Mouse (Mus musculus) intestine, embryonic 15.5 days (tissue): ENCODE measurements around the gene Tmem39b. TPM values are rescaled to one million over a fixed set of nuclear protein-coding genes. Genes with fewer than 3 reads are reported as not detected.
A peak's percentile ranks its signal among the peaks of the same experiment; 100 is the strongest.

Experiments used
- ATAC-seq: fragments of 200-750 bp; cut with Nextera tagmentation; 2 replicates; pipeline ENCODE4 v1.8.0; 2017; ENCODE audit warnings: moderate TSS enrichment, moderate library complexity
- H3K27ac ChIP-seq: fragments of 300-500 bp; sonication (generic); 2 replicates; pipeline ENCODE4 v1.5.1; 2015; ENCODE audit warnings: mild to moderate bottlenecking, inconsistent platforms
- H3K27me3 ChIP-seq: fragments of 300-500 bp; sonication (generic); replicated peaks from 2 replicates; pipeline ENCODE4 v1.6.1; 2015; ENCODE audit warnings: inconsistent platforms
- H3K36me3 ChIP-seq: fragments of 300-500 bp; sonication (generic); 2 replicates; pipeline ENCODE4 v1.6.1; 2015; ENCODE audit warnings: inconsistent platforms
- H3K4me1 ChIP-seq: fragments of 300-500 bp; sonication (generic); replicated peaks from 2 replicates; pipeline ENCODE4 v1.6.1; 2015; ENCODE audit warnings: inconsistent platforms
- H3K4me2 ChIP-seq: fragments of 300-500 bp; sonication (generic); replicated peaks from 2 replicates; pipeline ENCODE4 v1.6.1; 2015; ENCODE audit warnings: mild to moderate bottlenecking, inconsistent platforms
- H3K4me3 ChIP-seq: fragments of 300-500 bp; sonication (generic); replicated peaks from 2 replicates; pipeline ENCODE4 v1.5.1; 2015; ENCODE audit warnings: inconsistent platforms
- H3K9ac ChIP-seq: fragments of 300-500 bp; sonication (generic); 2 replicates; pipeline ENCODE4 v1.6.1; 2015; ENCODE audit warnings: inconsistent platforms
- H3K9me3 ChIP-seq: fragments of 300-500 bp; sonication (generic); 2 replicates; pipeline ENCODE4 v1.6.1; 2016; ENCODE audit warnings: inconsistent platforms
- WGBS: fragments of 180-500 bp; shearing (Covaris S2); methylation state at CpG from one replicate; pipeline ENCODE4 v1.1.7; 2015; 5-methylcytosine and 5-hydroxymethylcytosine counted together
- polyA plus RNA-seq: library from polyadenylated mRNA; unstranded; fragments of >200 nt; fragmentation: Nextera tagmentation; extraction: Ambion mirVana; gene quantifications from 2 replicates; pipeline ENCODE4 v1.2.1, GENCODE M21; 2015

Gene Tmem39b
- polyA plus RNA-seq, 1 experiment from 2014 or later, result 9.4 TPM

DNA sequence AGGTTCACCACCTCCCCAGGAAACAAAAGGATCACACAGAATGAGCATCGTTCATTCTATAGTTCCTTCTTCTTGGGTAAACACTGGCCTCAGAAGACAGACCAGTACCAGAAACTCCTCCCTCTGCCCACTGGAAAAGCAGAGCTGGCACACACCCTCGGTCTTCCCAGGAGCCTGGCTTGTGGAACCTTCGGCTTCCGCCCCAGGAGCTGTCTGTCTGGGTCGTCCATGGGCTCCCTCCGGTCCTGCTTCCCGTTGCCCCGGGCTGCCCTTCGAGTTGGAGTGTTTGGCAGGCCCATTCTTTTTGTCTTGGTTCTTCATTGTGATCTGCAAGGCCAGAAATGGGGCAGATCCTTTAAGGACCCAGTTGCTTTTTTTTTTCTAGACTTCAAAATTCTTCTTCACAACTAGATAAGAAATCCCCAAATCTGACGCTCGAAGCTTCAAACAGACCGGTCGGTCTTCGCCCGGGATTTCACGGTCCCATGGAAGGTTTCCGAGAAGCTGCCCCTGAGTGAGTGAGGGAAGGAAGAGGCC lies 56.5 kb downstream of the Tmem39b start:
- WGBS, result 2% methylated on average over 17 of the region's 17 CpGs
- Histone ChIP-seq H3K9ac (peak overlapping the region; percentile 60), H3K9me3 (no peaks in the 10 kb centered on the region), H3K27me3 (no peaks in the 10 kb centered on the region), H3K36me3 (peaks cover 16% of the 10 kb centered on the region), H3K27ac (peak overlapping the region; percentile 94), H3K4me3 (peak overlapping the region; percentile 69), H3K4me2 (peak overlapping the region; percentile 69), H3K4me1 (peaks cover 11% of the 10 kb centered on the region)
- ATAC-seq, result peak; percentile 44

DNA sequence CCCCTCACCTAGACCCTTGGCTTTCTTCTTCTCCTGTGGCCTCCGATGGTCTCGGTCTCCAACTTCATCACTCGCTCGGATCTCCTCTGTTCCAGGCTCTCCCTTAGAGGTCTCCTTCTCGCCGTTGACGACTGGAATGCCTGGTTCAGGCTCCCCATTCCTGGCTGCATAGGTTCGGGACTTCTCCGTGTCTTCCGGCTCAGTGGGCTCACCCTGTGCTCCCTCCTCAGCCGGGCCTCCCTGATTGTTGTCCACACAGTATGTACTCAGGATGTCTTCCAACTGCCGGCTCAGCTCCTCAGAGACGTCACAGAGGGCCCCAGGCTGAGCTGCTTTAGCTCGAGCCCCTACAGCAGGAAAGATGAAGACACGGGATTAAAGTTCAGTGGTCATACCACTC lies 57.4 kb downstream of the Tmem39b start:
- Histone ChIP-seq H3K4me2 (peak overlapping the region; percentile 69), H3K27me3 (no peaks in the 10 kb centered on the region), H3K9ac (no peak overlapping the region), H3K4me3 (no peak overlapping the region), H3K36me3 (peaks cover 25% of the 10 kb centered on the region), H3K4me1 (peaks cover 11% of the 10 kb centered on the region), H3K9me3 (no peaks in the 10 kb centered on the region), H3K27ac (no peak overlapping the region)
- ATAC-seq, result no peak
- 85% methylated on average over 15 of the region's 15 CpGs for WGBS

GRCm38 (mm10) chr4:129633852-129634251 lies 62.8 kb downstream of the Tmem39b start:
- Histone ChIP-seq H3K9me3 (no peaks in the 10 kb centered on the region), H3K27ac (no peak overlapping the region), H3K9ac (no peak overlapping the region), H3K4me2 (no peak overlapping the region), H3K4me1 (peaks cover 1% of the 10 kb centered on the region; the same call in 1 of the 2 replicates), H3K36me3 (peaks cover 62% of the 10 kb centered on the region), H3K4me3 (no peak overlapping the region), H3K27me3 (no peaks in the 10 kb centered on the region)
- ATAC-seq, result no peak
- 81% methylated on average over 6 of the region's 6 CpGs for WGBS

DNA sequence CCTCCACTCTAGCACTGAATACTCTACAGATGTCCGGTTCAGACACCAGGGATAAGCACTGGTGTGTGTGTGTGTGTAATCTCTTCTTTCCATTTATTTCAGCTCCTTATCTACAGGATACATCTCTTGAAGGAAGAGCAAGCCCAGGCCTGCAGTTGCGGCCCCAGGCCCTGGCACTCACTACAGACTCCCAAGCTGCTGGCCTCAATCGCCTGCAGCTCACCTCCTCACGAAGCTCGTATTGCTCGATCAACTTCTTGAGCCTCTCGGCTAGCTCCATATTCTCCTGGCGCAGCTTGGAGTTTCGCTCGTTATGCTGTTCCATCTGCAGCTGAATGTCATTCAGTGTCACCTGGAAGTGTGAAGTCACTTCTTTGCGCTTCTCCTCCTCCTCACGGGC lies 64.8 kb downstream of the Tmem39b start:
- Histone ChIP-seq H3K4me1 (no peaks in the 10 kb centered on the region), H3K9me3 (no peaks in the 10 kb centered on the region), H3K4me3 (no peak overlapping the region), H3K27me3 (no peaks in the 10 kb centered on the region), H3K4me2 (no peak overlapping the region), H3K9ac (no peak overlapping the region), H3K36me3 (peaks cover 71% of the 10 kb centered on the region), H3K27ac (no peak overlapping the region)
- WGBS, result 91% methylated on average over 12 of the region's 12 CpGs
- ATAC-seq, result no peak

- no peak for ATAC-seq
- H3K4me2 ChIP-seq, result no peak overlapping the region
- H3K4me3 ChIP-seq, result no peak overlapping the region
- 70% methylated on average over 4 of the region's 4 CpGs for WGBS
- no peak overlapping the region for H3K27ac ChIP-seq
- H3K4me1 ChIP-seq, result 0 out of 2 replicates have a peak, but pooled peaks cover 6% of the 10 kb centered on the region
- no peak overlapping the region for H3K9ac ChIP-seq
- no peaks in the 10 kb centered on the region for H3K27me3 ChIP-seq
- peaks cover 76% of the 10 kb centered on the region for H3K36me3 ChIP-seq
- no peaks in the 10 kb centered on the region for H3K9me3 ChIP-seq
These were observed 65.7 kb downstream of the Tmem39b start for GRCm38 (mm10) chr4:129630944-129631343.

Other genes with a start within 250 kb of the Tmem39b start
- gene Bsdc1, start 235.3 kb downstream of the Tmem39b start, polyA plus RNA-seq, result 22.1 and 24.9 TPM in 2 replicates
- gene Tssk3, start 205.8 kb downstream of the Tmem39b start, polyA plus RNA-seq, result not detected in 2 replicates
- gene Fam229a, start 205.6 kb downstream of the Tmem39b start, polyA plus RNA-seq, result not detected in 2 replicates
- gene Marcksl1, start 183.3 kb downstream of the Tmem39b start, polyA plus RNA-seq, result 432 and 487 TPM in 2 replicates
- 200 and 203 TPM in 2 replicates for gene Hdac1, start 154.1 kb downstream of the Tmem39b start, polyA plus RNA-seq
- gene Lck, start 123.2 kb downstream of the Tmem39b start, polyA plus RNA-seq, result 7.6 and 9.7 TPM in 2 replicates
- gene Fam167b, start 118.3 kb downstream of the Tmem39b start, polyA plus RNA-seq, result 3.0 and 3.3 TPM in 2 replicates
- 270 and 281 TPM in 2 replicates for gene Eif3i, start 96.2 kb downstream of the Tmem39b start, polyA plus RNA-seq
- gene Tmem234, start 96.2 kb downstream of the Tmem39b start, polyA plus RNA-seq, result 170 and 198 TPM in 2 replicates
- 1.1 and 2.1 TPM in 2 replicates for gene Dcdc2b, start 82.6 kb downstream of the Tmem39b start, polyA plus RNA-seq
- gene Iqcc, start 77.7 kb downstream of the Tmem39b start, polyA plus RNA-seq, result 24.9 and 26.7 TPM in 2 replicates
- gene Ccdc28b, start 72.9 kb downstream of the Tmem39b start, polyA plus RNA-seq, result 37.9 and 44.4 TPM in 2 replicates
- 57.4 and 60.8 TPM in 2 replicates for gene Txlna, start 55.8 kb downstream of the Tmem39b start, polyA plus RNA-seq
- gene Kpna6, start 24.1 kb downstream of the Tmem39b start, polyA plus RNA-seq, result 14.1 and 14.2 TPM in 2 replicates
- 83.6 and 95.9 TPM in 2 replicates for gene Khdrbs1, start 45.5 kb upstream of the Tmem39b start, polyA plus RNA-seq
- gene Ptp4a2, start 114.4 kb upstream of the Tmem39b start, polyA plus RNA-seq, result 307 and 411 TPM in 2 replicates
- gene Spocd1, start 232.4 kb upstream of the Tmem39b start, polyA plus RNA-seq, result 0.09 TPM in 1 of 2 replicates, not detected in the other